Mouse (Mus musculus) liver, embryonic 12.5 days (tissue): ENCODE data around the gene Rapgef3. TPM values are rescaled to one million over a fixed set of nuclear protein-coding genes. Genes with fewer than 3 reads are reported as not detected.
A peak's percentile ranks its signal among the peaks of the same experiment; 100 is the strongest.

Source experiments
- ATAC-seq: fragments of 200-750 bp; cut with Nextera tagmentation; 2 replicates; pipeline ENCODE4 v1.8.0; 2017; ENCODE audit warnings: moderate number of reproducible peaks, mild to moderate bottlenecking, moderate library complexity
- H3K27ac ChIP-seq: fragments of 300-500 bp; sonication (generic); 2 replicates; pipeline ENCODE4 v1.5.1; 2016; ENCODE audit warnings: mild to moderate bottlenecking
- H3K27me3 ChIP-seq: fragments of 300-500 bp; sonication (generic); replicated peaks from 2 replicates; pipeline ENCODE4 v1.6.1; 2016; ENCODE audit warnings: mild to moderate bottlenecking, moderate library complexity
- H3K36me3 ChIP-seq: fragments of 300-500 bp; sonication (generic); 2 replicates; pipeline ENCODE4 v1.6.1; 2016; ENCODE audit warnings: mild to moderate bottlenecking, moderate library complexity
- H3K4me1 ChIP-seq: fragments of 300-500 bp; sonication (generic); 2 replicates; pipeline ENCODE4 v1.6.1; 2016
- H3K4me2 ChIP-seq: fragments of 300-500 bp; sonication (generic); 2 replicates; pipeline ENCODE4 v1.6.1; 2016; ENCODE audit warnings: mild to moderate bottlenecking, moderate library complexity
- H3K4me3 ChIP-seq: fragments of 300-500 bp; sonication (generic); 2 replicates; pipeline ENCODE4 v1.5.1; 2016; ENCODE audit warnings: mild to moderate bottlenecking, moderate library complexity
- H3K9ac ChIP-seq: fragments of 300-500 bp; sonication (generic); 2 replicates; pipeline ENCODE4 v1.6.1; 2016; ENCODE audit warnings: mild to moderate bottlenecking, moderate library complexity
- H3K9me3 ChIP-seq: fragments of 300-500 bp; sonication (generic); replicated peaks from 2 replicates; pipeline ENCODE4 v1.6.1; 2016; ENCODE audit warnings: mild to moderate bottlenecking, moderate library complexity
- WGBS: fragments of 180-500 bp; shearing (Covaris S2); methylation state at CpG from one replicate; pipeline ENCODE4 v1.1.7; 2016; ENCODE audit not compliant: insufficient replicate concordance; 5-methylcytosine and 5-hydroxymethylcytosine counted together
- polyA plus RNA-seq: library from polyadenylated mRNA; unstranded; fragments of >200 nt; fragmentation: Nextera tagmentation; extraction: Ambion mirVana; gene quantifications from 2 replicates; pipeline ENCODE4 v1.2.1, GENCODE M21; 2016

Gene Rapgef3
- polyA plus RNA-seq, 1 experiment from 2014 or later, result 3.9 TPM

GRCm38 (mm10) chr15:97808532-97808931 lies 40.8 kb upstream of the Rapgef3 start:
- no peak overlapping the region for H3K4me3 ChIP-seq
- H3K27me3 ChIP-seq, result no peaks in the 10 kb centered on the region
- WGBS, result 88% methylated on average over 14 of the region's 14 CpGs
- H3K9ac ChIP-seq, result no peak overlapping the region
- H3K4me1 ChIP-seq, result no peaks in the 10 kb centered on the region
- no peak overlapping the region for H3K4me2 ChIP-seq
- H3K36me3 ChIP-seq, result peaks cover 63% of the 10 kb centered on the region
- no peak overlapping the region for H3K27ac ChIP-seq
- no peaks in the 10 kb centered on the region for H3K9me3 ChIP-seq
- no peak for ATAC-seq

GRCm38 (mm10) chr15:97807867-97808266 lies 40.1 kb upstream of the Rapgef3 start:
- Histone ChIP-seq H3K36me3 (peaks cover 65% of the 10 kb centered on the region), H3K27me3 (no peaks in the 10 kb centered on the region), H3K9ac (no peak overlapping the region), H3K9me3 (no peaks in the 10 kb centered on the region), H3K27ac (no peak overlapping the region), H3K4me3 (no peak overlapping the region), H3K4me1 (no peaks in the 10 kb centered on the region), H3K4me2 (no peak overlapping the region)
- 80% methylated on average over 12 of the region's 12 CpGs for WGBS
- ATAC-seq, result no peak

GRCm38 (mm10) chr15:97802575-97802974 lies 34.8 kb upstream of the Rapgef3 start:
- Histone ChIP-seq H3K4me3 (no peak overlapping the region), H3K27me3 (no peaks in the 10 kb centered on the region), H3K9me3 (no peaks in the 10 kb centered on the region), H3K9ac (no peak overlapping the region), H3K4me2 (no peak overlapping the region), H3K36me3 (peaks cover 75% of the 10 kb centered on the region), H3K4me1 (no peaks in the 10 kb centered on the region; the same call in 1 of the 2 replicates), H3K27ac (no peak overlapping the region)
- 71% methylated on average over 13 of the region's 13 CpGs for WGBS
- no peak; the same call in 1 of the 2 replicates for ATAC-seq

- 74% methylated on average over 7 of the region's 7 CpGs for WGBS
Measured at GRCm38 (mm10) chr15:97801811-97802210, 34.0 kb upstream of the Rapgef3 start.

GRCm38 (mm10) chr15:97800853-97801252 lies 33.1 kb upstream of the Rapgef3 start:
- Histone ChIP-seq H3K4me3 (no peak overlapping the region), H3K9ac (no peak overlapping the region), H3K9me3 (no peaks in the 10 kb centered on the region), H3K4me1 (no peaks in the 10 kb centered on the region; the same call in 1 of the 2 replicates), H3K27me3 (no peaks in the 10 kb centered on the region), H3K36me3 (peaks cover 76% of the 10 kb centered on the region), H3K4me2 (no peak overlapping the region), H3K27ac (no peak overlapping the region)
- no peak for ATAC-seq
- 79% methylated on average over 12 of the region's 13 CpGs for WGBS

More at GRCm38 (mm10) chr15:97801811-97802210, 34.0 kb upstream of the Rapgef3 start:
- H3K9ac ChIP-seq, result no peak overlapping the region
- no peaks in the 10 kb centered on the region for H3K9me3 ChIP-seq
- no peak overlapping the region for H3K4me3 ChIP-seq
- ATAC-seq, result no peak
- H3K36me3 ChIP-seq, result peaks cover 75% of the 10 kb centered on the region
- no peak overlapping the region for H3K27ac ChIP-seq
- H3K4me1 ChIP-seq, result no peaks in the 10 kb centered on the region; the same call in 1 of the 2 replicates
- H3K4me2 ChIP-seq, result no peak overlapping the region
- no peaks in the 10 kb centered on the region for H3K27me3 ChIP-seq

GRCm38 (mm10) chr15:97799446-97799845 lies 31.7 kb upstream of the Rapgef3 start:
- H3K4me3 ChIP-seq, result no peak overlapping the region
- no peak overlapping the region for H3K27ac ChIP-seq
- no peaks in the 10 kb centered on the region; the same call in 1 of the 2 replicates for H3K4me1 ChIP-seq
- WGBS, result 86% methylated on average over 11 of the region's 11 CpGs
- H3K27me3 ChIP-seq, result no peaks in the 10 kb centered on the region
- no peak for ATAC-seq
- no peak overlapping the region for H3K9ac ChIP-seq
- H3K9me3 ChIP-seq, result no peaks in the 10 kb centered on the region
- H3K4me2 ChIP-seq, result no peak overlapping the region
- peaks cover 85% of the 10 kb centered on the region for H3K36me3 ChIP-seq

- peak; percentile 21 for ATAC-seq
- Histone ChIP-seq H3K4me2 (no peak overlapping the region), H3K36me3 (peaks cover 95% of the 10 kb centered on the region), H3K4me3 (no peak overlapping the region), H3K9me3 (no peaks in the 10 kb centered on the region), H3K27me3 (no peaks in the 10 kb centered on the region), H3K27ac (no peak overlapping the region), H3K4me1 (no peaks in the 10 kb centered on the region; the same call in 1 of the 2 replicates), H3K9ac (no peak overlapping the region)
- 72% methylated on average over 17 of the region's 17 CpGs for WGBS
Measured at GRCm38 (mm10) chr15:97798134-97798533, 30.4 kb upstream of the Rapgef3 start.

GRCm38 (mm10) chr15:97796674-97797310 lies 29.0 kb upstream of the Rapgef3 start:
- H3K36me3 ChIP-seq, result peaks cover 96% of the 10 kb centered on the region
- no peak overlapping the region for H3K9ac ChIP-seq
- H3K4me3 ChIP-seq, result no peak overlapping the region
- no peak overlapping the region for H3K27ac ChIP-seq
- no peak overlapping the region for H3K4me2 ChIP-seq
- ATAC-seq, result no peak
- 84% methylated on average over 17 of the region's 17 CpGs for WGBS
- H3K4me1 ChIP-seq, result no peaks in the 10 kb centered on the region; the same call in 1 of the 2 replicates
- no peaks in the 10 kb centered on the region for H3K27me3 ChIP-seq
- H3K9me3 ChIP-seq, result no peaks in the 10 kb centered on the region

- Histone ChIP-seq H3K4me2 (no peak overlapping the region), H3K9me3 (no peaks in the 10 kb centered on the region), H3K27ac (no peak overlapping the region), H3K36me3 (peaks cover 97% of the 10 kb centered on the region), H3K27me3 (no peaks in the 10 kb centered on the region), H3K9ac (no peak overlapping the region), H3K4me1 (no peaks in the 10 kb centered on the region; the same call in 1 of the 2 replicates), H3K4me3 (no peak overlapping the region)
- ATAC-seq, result no peak
- 86% methylated on average over 10 of the region's 10 CpGs for WGBS
Measured at GRCm38 (mm10) chr15:97795559-97796235, 27.9 kb upstream of the Rapgef3 start.

GRCm38 (mm10) chr15:97794268-97794667 lies 26.5 kb upstream of the Rapgef3 start:
- Histone ChIP-seq H3K4me3 (no peak overlapping the region), H3K27ac (no peak overlapping the region), H3K36me3 (peaks cover 100% of the 10 kb centered on the region), H3K9me3 (no peaks in the 10 kb centered on the region), H3K4me1 (peaks cover 8% of the 10 kb centered on the region), H3K4me2 (no peak overlapping the region), H3K27me3 (no peaks in the 10 kb centered on the region), H3K9ac (no peak overlapping the region)
- no peak for ATAC-seq
- WGBS, result 67% methylated on average over 5 of the region's 5 CpGs

GRCm38 (mm10) chr15:97793386-97794153 lies 25.8 kb upstream of the Rapgef3 start:
- no peak overlapping the region for H3K4me2 ChIP-seq
- no peak for ATAC-seq
- 83% methylated on average over 18 of the region's 18 CpGs for WGBS
- no peaks in the 10 kb centered on the region for H3K27me3 ChIP-seq
- no peak overlapping the region for H3K27ac ChIP-seq
- H3K4me3 ChIP-seq, result no peak overlapping the region
- no peak overlapping the region for H3K9ac ChIP-seq
- H3K36me3 ChIP-seq, result peaks cover 97% of the 10 kb centered on the region
- H3K9me3 ChIP-seq, result no peaks in the 10 kb centered on the region
- H3K4me1 ChIP-seq, result peaks cover 15% of the 10 kb centered on the region
